Mouse (Mus musculus): ENCODE data around the gene Hmgcll1. TPM values are rescaled to one million over a fixed set of nuclear protein-coding genes. Genes with fewer than 3 reads are reported as not detected.

Hmgcll1 gene
- polyA plus RNA-seq, 1 experiment = 0.14 TPM

GRCm38 (mm10) chr9:76024277-76025246 lies 9.9 kb downstream of the Hmgcll1 start:
- H3K27ac ChIP-seq (ENCODE audit: insufficient read depth, low read depth, low read length) = peak overlapping the region; percentile 53
- WGBS = 47% methylated on average over 5 of the region's 5 CpGs
- TF ChIP-seq POLR2A (IDR thresholded peaks at IDR 0.05; ENCODE audit: low read depth, low read length) (no peak), CTCF (IDR thresholded peaks at IDR 0.05; ENCODE audit: extremely low read depth, insufficient read length, insufficient replicate concordance, low read depth, low read length) (no peak)

GRCm38 (mm10) chr9:76029471-76030199 lies 15.0 kb downstream of the Hmgcll1 start:
- H3K4me3 ChIP-seq (ENCODE audit: low read depth, low read length) = no peak overlapping the region
- no peak overlapping the region for H3K27ac ChIP-seq (ENCODE audit: insufficient read depth, low read depth, low read length)
- no peak for TF ChIP-seq CTCF (IDR thresholded peaks at IDR 0.05; ENCODE audit: extremely low read depth, insufficient read length, insufficient replicate concordance, low read depth, low read length)
- no peak for TF ChIP-seq POLR2A (IDR thresholded peaks at IDR 0.05; ENCODE audit: low read depth, low read length)
- H3K36me3 ChIP-seq (ENCODE audit: control insufficient read depth, insufficient read depth, low read length) = no peaks in the 10 kb centered on the region
- no peaks in the 10 kb centered on the region for H3K4me1 ChIP-seq (ENCODE audit: control insufficient read depth, insufficient read depth, insufficient read length, low read length)
- no peaks in the 10 kb centered on the region for H3K27me3 ChIP-seq (ENCODE audit: control insufficient read depth, insufficient read depth, low read length)
- whole genome bisulfite sequencing = 85% methylated on average over 16 of the region's 16 CpGs

More at GRCm38 (mm10) chr9:76024277-76025246, 9.9 kb downstream of the Hmgcll1 start:
- no peaks in the 10 kb centered on the region for H3K4me1 ChIP-seq (ENCODE audit: control insufficient read depth, insufficient read depth, insufficient read length, low read length)
- no peaks in the 10 kb centered on the region for H3K36me3 ChIP-seq (ENCODE audit: control insufficient read depth, insufficient read depth, low read length)
- no peak overlapping the region for H3K4me3 ChIP-seq (ENCODE audit: low read depth, low read length)
- no peaks in the 10 kb centered on the region for H3K27me3 ChIP-seq (ENCODE audit: control insufficient read depth, insufficient read depth, low read length)

GRCm38 (mm10) chr9:76035058-76035457 lies 20.4 kb downstream of the Hmgcll1 start:
- no peak for TF ChIP-seq POLR2A (IDR thresholded peaks at IDR 0.05; ENCODE audit: low read depth, low read length)
- TF ChIP-seq CTCF (IDR thresholded peaks at IDR 0.05; ENCODE audit: extremely low read depth, insufficient read length, insufficient replicate concordance, low read depth, low read length) = no peak
- Histone ChIP-seq H3K27ac (ENCODE audit: insufficient read depth, low read depth, low read length) (no peak overlapping the region), H3K4me1 (ENCODE audit: control insufficient read depth, insufficient read depth, insufficient read length, low read length) (no peaks in the 10 kb centered on the region), H3K36me3 (ENCODE audit: control insufficient read depth, insufficient read depth, low read length) (no peaks in the 10 kb centered on the region), H3K4me3 (ENCODE audit: low read depth, low read length) (no peak overlapping the region), H3K27me3 (ENCODE audit: control insufficient read depth, insufficient read depth, low read length) (no peaks in the 10 kb centered on the region)
- WGBS = 84% methylated on average over 7 of the region's 7 CpGs

- no peak for TF ChIP-seq POLR2A (IDR thresholded peaks at IDR 0.05; ENCODE audit: low read depth, low read length)
- no peak for TF ChIP-seq CTCF (IDR thresholded peaks at IDR 0.05; ENCODE audit: extremely low read depth, insufficient read length, insufficient replicate concordance, low read depth, low read length)
- Histone ChIP-seq H3K36me3 (ENCODE audit: control insufficient read depth, insufficient read depth, low read length) (no peaks in the 10 kb centered on the region), H3K27ac (ENCODE audit: insufficient read depth, low read depth, low read length) (no peak overlapping the region), H3K4me1 (ENCODE audit: control insufficient read depth, insufficient read depth, insufficient read length, low read length) (no peaks in the 10 kb centered on the region), H3K27me3 (ENCODE audit: control insufficient read depth, insufficient read depth, low read length) (no peaks in the 10 kb centered on the region), H3K4me3 (ENCODE audit: low read depth, low read length) (no peak overlapping the region)
- 69% methylated on average over 9 of the region's 9 CpGs for WGBS
Observed at GRCm38 (mm10) chr9:76038327-76039103, 23.9 kb downstream of the Hmgcll1 start.

GRCm38 (mm10) chr9:76039711-76040110 lies 25.1 kb downstream of the Hmgcll1 start:
- TF ChIP-seq POLR2A (IDR thresholded peaks at IDR 0.05; ENCODE audit: low read depth, low read length) (no peak), CTCF (IDR thresholded peaks at IDR 0.05; ENCODE audit: extremely low read depth, insufficient read length, insufficient replicate concordance, low read depth, low read length) (no peak)
- Histone ChIP-seq H3K27me3 (ENCODE audit: control insufficient read depth, insufficient read depth, low read length) (no peaks in the 10 kb centered on the region), H3K4me3 (ENCODE audit: low read depth, low read length) (no peak overlapping the region), H3K4me1 (ENCODE audit: control insufficient read depth, insufficient read depth, insufficient read length, low read length) (no peaks in the 10 kb centered on the region), H3K27ac (ENCODE audit: insufficient read depth, low read depth, low read length) (no peak overlapping the region), H3K36me3 (ENCODE audit: control insufficient read depth, insufficient read depth, low read length) (no peaks in the 10 kb centered on the region)
- WGBS = 92% methylated on average over 5 of the region's 5 CpGs

GRCm38 (mm10) chr9:76043341-76043740 lies 28.7 kb downstream of the Hmgcll1 start:
- Histone ChIP-seq H3K4me3 (ENCODE audit: low read depth, low read length) (no peak overlapping the region), H3K36me3 (ENCODE audit: control insufficient read depth, insufficient read depth, low read length) (no peaks in the 10 kb centered on the region), H3K4me1 (ENCODE audit: control insufficient read depth, insufficient read depth, insufficient read length, low read length) (no peaks in the 10 kb centered on the region), H3K27ac (ENCODE audit: insufficient read depth, low read depth, low read length) (no peak overlapping the region), H3K27me3 (ENCODE audit: control insufficient read depth, insufficient read depth, low read length) (no peaks in the 10 kb centered on the region)
- no peak for TF ChIP-seq POLR2A (IDR thresholded peaks at IDR 0.05; ENCODE audit: low read depth, low read length)
- TF ChIP-seq CTCF (IDR thresholded peaks at IDR 0.05; ENCODE audit: extremely low read depth, insufficient read length, insufficient replicate concordance, low read depth, low read length) = no peak
- 69% methylated on average over 5 of the region's 5 CpGs for WGBS
